Mouse (Mus musculus): ENCODE results near the gene Cavin1.

GRCm38 (mm10) chr11:100981236-100981635 is 10.5 kb upstream of the Cavin1 start:
- TF ChIP-seq CTCF (IDR thresholded peaks at IDR 0.05; ENCODE audit: insufficient read depth, low read depth, low read length) (no peak), POLR2A (IDR thresholded peaks at IDR 0.05; ENCODE audit: insufficient read depth, low read depth, low read length) (no peak)

Data from olfactory bulb, adult 2 months (tissue).